Mouse (Mus musculus) megakaryocyte, embryonic 14.5 days (primary cell): ENCODE results near the gene Actr5.

Source experiments
- FLI1 ChIP-seq: IDR thresholded peaks from 2 replicates; pipeline ENCODE4 v1.6.1; 2012; ENCODE audit warnings: low read length, inconsistent platforms, mixed read lengths
- GATA1 ChIP-seq: IDR thresholded peaks from 3 replicates; pipeline ENCODE4 v1.6.1; 2012; ENCODE audit warnings: mixed read lengths, low read length, inconsistent platforms, borderline replicate concordance

DNA sequence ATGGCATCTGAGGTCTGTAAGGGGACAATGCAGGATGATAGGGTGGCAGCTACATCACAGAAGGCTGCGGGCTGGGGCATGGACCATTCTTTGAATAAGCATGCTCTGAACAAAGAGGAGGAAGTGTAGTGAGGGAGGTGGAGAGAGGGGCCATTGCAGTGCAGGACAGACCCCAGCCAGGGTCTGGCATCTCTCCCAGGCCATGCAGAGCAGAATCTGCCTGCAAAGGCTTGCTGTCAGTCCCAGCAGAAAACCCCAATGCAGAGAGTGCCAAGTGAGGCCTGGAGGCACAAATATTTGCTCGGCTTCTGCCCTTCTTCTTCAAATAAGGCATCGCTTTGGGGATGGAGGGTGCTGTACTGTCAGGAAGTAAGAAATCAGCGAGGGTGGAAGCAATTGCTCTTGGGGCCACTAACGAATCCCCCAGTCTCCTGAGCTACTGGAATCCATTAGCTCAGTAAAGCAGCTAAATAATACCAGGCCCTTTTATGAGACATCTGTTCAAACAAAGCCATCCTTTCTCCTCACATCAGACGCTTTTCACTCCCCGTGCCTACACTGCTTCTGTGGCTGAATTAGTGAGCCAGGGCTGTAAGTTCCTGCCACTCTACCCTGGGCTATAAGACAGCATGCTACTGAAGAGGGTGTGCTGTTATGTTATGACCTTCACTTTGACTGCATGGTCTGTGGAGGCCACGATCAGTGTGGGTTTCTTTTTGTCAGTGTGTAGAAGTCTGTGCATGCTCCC, 36.0 kb upstream of the Actr5 start:
- TF ChIP-seq GATA1, result no peak
- no peak for TF ChIP-seq FLI1
